Mouse (Mus musculus) lung, embryonic 14.5 days (tissue): ENCODE results near the gene Cdkn1c. TPM values are rescaled to one million over a fixed set of nuclear protein-coding genes. Genes with fewer than 3 reads are reported as not detected.

Source experiments
- ATAC-seq: fragments of 200-750 bp; cut with Nextera tagmentation; 2 replicates; pipeline ENCODE4 v1.8.0; 2017; ENCODE audit warnings: mild to moderate bottlenecking, moderate TSS enrichment, moderate library complexity; ENCODE audit not compliant: insufficient read depth
- DNase-seq: peaks from one replicate; pipeline ENCODE4 v3.0.0-alpha.2; 2015
- H3K27ac ChIP-seq: fragments of 300-500 bp; sonication (generic); 2 replicates; pipeline ENCODE4 v1.5.1; 2014; ENCODE audit warnings: low read depth, mild to moderate bottlenecking, moderate library complexity
- H3K27me3 ChIP-seq: fragments of 300-500 bp; sonication (generic); 2 replicates; pipeline ENCODE4 v1.6.1; 2014; ENCODE audit warnings: low read length, control low read depth; ENCODE audit not compliant: insufficient read depth
- H3K36me3 ChIP-seq: fragments of 300-500 bp; sonication (generic); 2 replicates; pipeline ENCODE4 v1.6.1; 2014; ENCODE audit warnings: control low read depth; ENCODE audit not compliant: insufficient read depth
- H3K4me1 ChIP-seq: fragments of 300-500 bp; sonication (generic); 2 replicates; pipeline ENCODE4 v1.6.1; 2014; ENCODE audit warnings: antibody characterized with exemption, control low read depth; ENCODE audit not compliant: insufficient read depth
- H3K4me2 ChIP-seq: fragments of 300-500 bp; sonication (generic); 2 replicates; pipeline ENCODE4 v1.6.1; 2014; ENCODE audit warnings: mild to moderate bottlenecking
- H3K4me3 ChIP-seq: fragments of 300-500 bp; sonication (generic); 2 replicates; pipeline ENCODE4 v1.5.1; 2014; ENCODE audit warnings: low read depth, low read length
- H3K9ac ChIP-seq: fragments of 300-500 bp; sonication (generic); 2 replicates; pipeline ENCODE4 v1.6.1; 2014
- H3K9me3 ChIP-seq: fragments of 300-500 bp; sonication (generic); 2 replicates; pipeline ENCODE4 v1.6.1; 2016; ENCODE audit warnings: low read depth, low read length, control low read depth
- CTCF ChIP-seq: IDR thresholded peaks from 2 replicates; pipeline ENCODE4 v1.5.1; 2016; ENCODE audit warnings: antibody characterized with exemption, low read depth
- WGBS: fragments of 180-500 bp; shearing (Covaris S2); extraction: QIAGEN DNeasy Blood & Tissue Kit; methylation state at CpG from one replicate; pipeline ENCODE4 v1.1.7; 2014; 5-methylcytosine and 5-hydroxymethylcytosine counted together
- polyA plus RNA-seq: library from polyadenylated mRNA; unstranded; fragments of >200 nt; fragmentation: Nextera tagmentation; extraction: Ambion mirVana; gene quantifications from 2 replicates; pipeline ENCODE4 v1.2.1, GENCODE M21; 2014

The Cdkn1c gene
- polyA plus RNA-seq, 1 experiment from 2014 or later: 596 TPM

DNA sequence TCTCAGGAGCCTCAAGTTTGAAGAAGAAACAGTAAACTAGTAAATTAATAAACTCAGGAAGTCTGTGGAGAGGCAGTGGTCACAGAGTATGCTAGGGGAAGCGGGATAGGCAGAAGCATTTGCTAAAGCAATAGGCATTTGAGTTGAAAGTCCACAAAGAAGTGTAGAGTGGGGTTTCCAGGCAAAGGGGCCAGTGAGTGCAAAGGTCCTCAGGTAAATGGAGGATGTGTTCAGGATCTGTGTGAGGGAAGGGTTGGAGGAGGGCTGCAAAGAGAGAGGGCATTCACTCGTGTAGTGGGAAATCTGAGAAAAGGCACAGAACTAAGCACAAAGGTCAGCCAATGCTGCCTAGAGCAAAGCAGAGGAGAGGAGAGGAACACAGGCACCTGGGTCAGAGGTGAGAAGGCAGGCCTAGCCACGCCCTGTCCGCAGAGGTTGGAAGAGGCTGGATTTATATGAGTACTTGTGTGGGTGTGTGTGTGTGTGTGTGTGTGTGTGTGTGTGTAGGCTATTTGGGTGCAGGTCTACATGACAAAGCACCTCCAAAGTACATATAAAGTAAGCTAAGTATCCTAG is 41.2 kb downstream of the Cdkn1c start:
- 83% methylated on average over 4 of the region's 4 CpGs for WGBS
- H3K27ac ChIP-seq: no peak overlapping the region
- DNase-seq (no peak), ATAC-seq (no peak)
- no peaks in the 10 kb centered on the region for H3K36me3 ChIP-seq
- no peak for TF ChIP-seq CTCF
- 0 out of 2 replicates have a peak, but pooled peaks cover 2% of the 10 kb centered on the region for H3K4me1 ChIP-seq
- H3K4me2 ChIP-seq: no peak overlapping the region
- H3K4me3 ChIP-seq: no peak overlapping the region
- H3K9ac ChIP-seq: no peak overlapping the region
- no peaks in the 10 kb centered on the region for H3K9me3 ChIP-seq
- no peaks in the 10 kb centered on the region for H3K27me3 ChIP-seq

DNA sequence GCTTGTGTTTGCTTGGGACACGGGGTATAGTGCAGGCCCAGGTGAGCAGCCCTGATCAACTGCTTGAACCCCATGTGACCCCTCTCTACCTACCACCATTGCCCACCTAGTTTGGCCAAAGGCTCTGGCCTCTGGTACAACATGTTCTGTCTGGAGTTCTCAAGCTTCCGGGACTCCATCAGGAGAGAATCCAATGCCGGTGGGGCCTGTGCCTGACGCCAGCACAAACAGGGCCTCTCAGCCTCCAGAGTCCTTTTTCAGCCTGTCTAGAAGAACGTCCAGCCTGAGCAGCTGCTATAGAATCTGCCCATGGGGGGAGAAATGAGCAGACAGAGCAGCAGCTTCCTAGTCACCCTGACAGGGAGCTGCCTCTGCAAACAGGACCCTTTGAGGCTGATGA is 43.0 kb downstream of the Cdkn1c start:
- no peak overlapping the region for H3K4me2 ChIP-seq
- H3K9me3 ChIP-seq: no peaks in the 10 kb centered on the region
- no peak overlapping the region for H3K9ac ChIP-seq
- H3K4me1 ChIP-seq: 0 out of 2 replicates have a peak, but pooled peaks cover 4% of the 10 kb centered on the region
- DNase-seq (no peak), ATAC-seq (no peak)
- H3K27me3 ChIP-seq: no peaks in the 10 kb centered on the region
- WGBS: 61% methylated on average over 5 of the region's 5 CpGs
- H3K27ac ChIP-seq: no peak overlapping the region
- no peak overlapping the region for H3K4me3 ChIP-seq
- no peak for TF ChIP-seq CTCF
- H3K36me3 ChIP-seq: no peaks in the 10 kb centered on the region

DNA sequence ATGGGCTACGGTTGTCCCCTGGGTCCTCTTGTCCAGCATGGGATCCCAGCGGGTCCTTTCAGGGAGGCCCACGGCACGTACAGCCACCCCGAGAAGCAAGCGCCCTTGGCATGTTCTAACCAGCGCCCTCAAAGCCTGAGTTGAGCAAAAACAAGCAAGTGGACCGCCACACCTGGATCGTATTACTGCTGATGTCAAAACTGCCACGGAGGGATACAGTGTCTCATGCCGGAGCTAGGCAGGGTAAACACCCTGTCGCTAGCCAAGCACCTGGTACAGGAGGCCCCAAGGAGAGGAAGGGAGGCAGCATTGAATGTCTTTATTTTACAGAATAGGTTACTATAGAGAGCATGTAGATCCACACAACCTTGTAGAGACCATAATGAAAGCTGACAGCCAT is 44.4 kb downstream of the Cdkn1c start:
- ATAC-seq: no peak
- WGBS: 61% methylated on average over 12 of the region's 12 CpGs
- no peaks in the 10 kb centered on the region for H3K9me3 ChIP-seq
- no peak for DNase-seq
- no peak overlapping the region for H3K9ac ChIP-seq
- H3K4me3 ChIP-seq: no peak overlapping the region
- no peak overlapping the region for H3K27ac ChIP-seq
- H3K4me2 ChIP-seq: no peak overlapping the region
- no peak for TF ChIP-seq CTCF
- no peaks in the 10 kb centered on the region for H3K36me3 ChIP-seq
- no peaks in the 10 kb centered on the region for H3K27me3 ChIP-seq
- 0 out of 2 replicates have a peak, but pooled peaks cover 4% of the 10 kb centered on the region for H3K4me1 ChIP-seq

DNA sequence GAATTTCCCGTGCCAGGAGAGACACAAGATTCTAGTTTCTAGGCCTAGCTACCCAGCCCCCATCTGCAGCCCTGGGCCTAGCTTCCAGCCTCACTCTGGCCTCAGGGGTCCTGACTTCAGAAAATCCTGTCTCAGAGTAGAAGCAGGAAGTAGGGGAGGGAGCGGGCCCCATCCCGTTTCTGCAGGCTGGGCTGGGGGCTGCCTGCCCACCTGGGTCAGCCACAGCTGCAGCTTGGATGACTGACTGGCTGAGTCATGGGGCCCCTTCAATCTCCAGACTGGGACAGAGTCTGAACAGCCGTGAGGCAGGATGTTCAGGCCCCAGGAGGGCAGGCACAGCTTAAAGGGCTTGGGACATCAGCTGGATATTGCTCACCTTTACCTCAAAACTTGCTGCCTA is 45.8 kb downstream of the Cdkn1c start:
- Histone ChIP-seq H3K4me1 (0 out of 2 replicates have a peak, but pooled peaks cover 4% of the 10 kb centered on the region), H3K27ac (no peak overlapping the region), H3K9me3 (no peaks in the 10 kb centered on the region), H3K4me3 (no peak overlapping the region), H3K4me2 (no peak overlapping the region), H3K36me3 (no peaks in the 10 kb centered on the region), H3K27me3 (no peaks in the 10 kb centered on the region), H3K9ac (no peak overlapping the region)
- no peak for TF ChIP-seq CTCF
- no peak for ATAC-seq
- no peak for DNase-seq
- 23% methylated on average over 4 of the region's 4 CpGs for WGBS

DNA sequence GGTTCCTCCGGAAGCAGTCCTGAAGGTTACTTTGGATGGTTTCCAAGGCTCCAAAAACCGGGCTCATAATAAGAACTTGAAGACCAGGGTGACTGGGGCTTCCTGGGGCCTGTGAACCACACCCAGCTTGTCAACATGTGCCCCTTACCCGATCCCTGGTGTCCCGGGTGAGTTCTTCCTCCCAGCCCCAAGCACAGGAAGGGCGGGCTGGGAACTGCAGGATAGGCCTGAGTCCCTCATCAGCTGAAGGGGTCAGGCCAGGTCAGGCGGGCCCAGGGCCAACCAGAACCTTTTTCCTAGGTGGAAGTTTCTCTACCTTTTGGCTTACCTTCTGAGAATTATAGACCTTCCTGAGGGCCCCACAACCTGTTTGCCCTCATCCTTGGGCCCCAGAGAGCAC is 48.2 kb downstream of the Cdkn1c start:
- H3K36me3 ChIP-seq: no peaks in the 10 kb centered on the region
- H3K27me3 ChIP-seq: no peaks in the 10 kb centered on the region
- H3K4me1 ChIP-seq: peaks cover 23% of the 10 kb centered on the region
- H3K9ac ChIP-seq: no peak overlapping the region
- no peak overlapping the region for H3K4me3 ChIP-seq
- DNase-seq (no peak), ATAC-seq (no peak)
- no peak overlapping the region for H3K4me2 ChIP-seq
- H3K9me3 ChIP-seq: no peaks in the 10 kb centered on the region
- WGBS: 61% methylated on average over 6 of the region's 6 CpGs
- H3K27ac ChIP-seq: no peak overlapping the region
- no peak for TF ChIP-seq CTCF

DNA sequence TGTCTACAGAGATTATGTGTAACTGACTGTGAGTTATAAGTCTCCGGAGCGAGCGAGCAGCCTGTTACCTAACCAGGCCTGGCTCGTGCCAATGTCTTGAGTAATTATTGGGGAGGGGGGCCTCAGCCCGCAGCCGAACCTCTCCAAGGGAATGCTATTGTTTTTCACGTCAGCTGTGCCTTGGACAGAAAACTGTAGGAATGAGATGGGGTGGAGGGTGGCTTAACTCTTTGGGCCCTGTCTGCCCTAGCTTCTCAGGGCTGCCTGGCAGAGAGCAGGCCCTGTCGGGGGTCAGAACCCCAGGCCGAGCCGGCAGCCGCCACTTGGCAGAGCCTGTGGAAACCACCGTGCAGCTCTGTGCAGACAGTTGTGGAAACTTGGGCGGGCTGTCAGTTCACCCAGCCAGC is 52.2 kb downstream of the Cdkn1c start:
- no peak overlapping the region for H3K4me3 ChIP-seq
- no peak for TF ChIP-seq CTCF
- no peak overlapping the region for H3K9ac ChIP-seq
- no peak overlapping the region for H3K4me2 ChIP-seq
- H3K27ac ChIP-seq: peak overlapping the region; percentile 54
- ATAC-seq (peak; percentile 75; the same call in 1 of the 2 replicates), DNase-seq (peak; percentile 67)
- WGBS: 40% methylated on average over 13 of the region's 13 CpGs
- peaks cover 19% of the 10 kb centered on the region for H3K4me1 ChIP-seq
- no peaks in the 10 kb centered on the region for H3K9me3 ChIP-seq
- no peaks in the 10 kb centered on the region for H3K36me3 ChIP-seq
- H3K27me3 ChIP-seq: no peaks in the 10 kb centered on the region

Other genes starting within 250 kb of the Cdkn1c start
- 0.91 and 1.4 TPM in 2 replicates for gene Slc22a18, start 12.7 kb upstream of the Cdkn1c start, polyA plus RNA-seq
- 2.9 and 3.9 TPM in 2 replicates for gene Phlda2, start 42.1 kb upstream of the Cdkn1c start, polyA plus RNA-seq
- gene Nap1l4, start 88.1 kb upstream of the Cdkn1c start, polyA plus RNA-seq: 132 and 141 TPM in 2 replicates
- gene Cars, start 139.0 kb upstream of the Cdkn1c start, polyA plus RNA-seq: 59.8 and 65.9 TPM in 2 replicates
- 0.11 and 0.24 TPM in 2 replicates for gene Tnfrsf26, start 167.7 kb upstream of the Cdkn1c start, polyA plus RNA-seq
- 9.3 and 13.6 TPM in 2 replicates for gene Tnfrsf22, start 188.6 kb upstream of the Cdkn1c start, polyA plus RNA-seq
- gene Tnfrsf23, start 224.8 kb upstream of the Cdkn1c start, polyA plus RNA-seq: 0.95 and 1.1 TPM in 2 replicates